Mouse (Mus musculus): Measurements from ENCODE around the gene Ubxn7.
"Not testable (repeated sequence)": the region's sequence is repeated elsewhere in the genome, so short reads cannot be mapped to it uniquely, and the experiment has no call there.

DNA sequence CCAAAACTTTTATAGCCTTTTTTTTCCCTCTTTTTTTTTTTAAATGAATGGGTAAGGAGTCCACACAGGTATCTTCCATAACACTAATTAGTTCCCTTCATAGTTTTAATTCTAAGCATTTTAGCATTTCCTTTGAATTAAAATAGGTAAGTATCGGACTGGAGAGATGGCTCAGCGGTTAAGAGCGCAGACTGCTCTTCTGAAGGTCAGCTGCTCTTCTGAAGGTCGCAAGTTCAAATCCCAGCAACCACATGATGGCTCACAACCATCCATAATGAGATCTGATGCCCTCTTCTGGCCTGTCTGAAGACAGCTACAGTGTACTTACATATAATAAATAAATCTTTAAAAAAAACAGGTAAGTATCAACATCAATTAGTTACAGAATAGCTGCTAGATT is 32.4 kb upstream of the Ubxn7 start:
- not testable (repeated sequence) for TF ChIP-seq CTCF (IDR thresholded peaks at IDR 0.05; ENCODE audit: low read depth); EP300 (optimal IDR thresholded peaks at IDR 0.05)

Measured in stomach, postnatal 0 days (tissue).